ENCODE assay signal across 27 mouse cellular contexts in genomic region chr19:48049361-48049760, GRCm38 (mm10).
DNase-seq lines count a peak whose midpoint lies in the region; ATAC-seq and TF ChIP-seq lines count a peak whose summit lies in the region.
"Had no signal": no experiment of that assay in that cellular context is flagged by ENCODE, and none has a peak within 500 bp of the region (broad histone marks: within the 10 kb centered on the region; RNA-seq: fewer than 3 reads in every experiment).

No protein-coding gene starts in this region.

- H3K4me1 ChIP-seq in stomach, postnatal 0 days (replicated peaks; ENCODE audit: control insufficient read depth, insufficient read depth) = no peaks in the 10 kb centered on the region
- H3K4me1 ChIP-seq: heart, embryonic 13.5 days; intestine, embryonic 15.5 days; kidney, embryonic 15.5 days had no signal

- H3K9me3 ChIP-seq in stomach, postnatal 0 days (ENCODE audit: control insufficient read depth, low read length) = no peaks in the 10 kb centered on the region
- H3K9me3 ChIP-seq: embryonic facial prominence, embryonic 12.5 days; heart, embryonic 13.5 days; intestine, embryonic 15.5 days; kidney, embryonic 15.5 days; limb, embryonic 15.5 days; midbrain, embryonic 13.5 days; neural tube, embryonic 13.5 days had no signal

- no peak for TF ChIP-seq EP300 in stomach, postnatal 0 days (optimal IDR thresholded peaks at IDR 0.05)

- H3K9ac ChIP-seq in stomach, postnatal 0 days (ENCODE audit: low read length) = no peak overlapping the region
- H3K9ac ChIP-seq: embryonic facial prominence, embryonic 12.5 days; heart, embryonic 13.5 days; intestine, embryonic 15.5 days; kidney, embryonic 15.5 days; limb, embryonic 15.5 days; liver, embryonic 14.5 days; midbrain, embryonic 13.5 days; neural tube, embryonic 13.5 days had no signal

- no peak overlapping the region for H3K27ac ChIP-seq in stomach, postnatal 0 days (replicated peaks)
- H3K27ac ChIP-seq: embryonic facial prominence, embryonic 12.5 days; gastrocnemius, adult 2 months; heart, embryonic 13.5 days; intestine, embryonic 15.5 days; layer of hippocampus, adult 2 months; limb, embryonic 15.5 days; liver, embryonic 14.5 days; midbrain, embryonic 13.5 days; neural tube, embryonic 13.5 days had no signal

- ATAC-seq in stomach, postnatal 0 days (ENCODE audit: low FRiP score, low TSS enrichment) = no peak
- ATAC-seq: forebrain, embryonic 14.5 days; hindbrain, embryonic 16.5 days; intestine, embryonic 15.5 days; midbrain, embryonic 13.5 days had no signal

- 72% methylated on average over 3 of the region's 3 CpGs for WGBS in stomach, postnatal 0 days

- no peak for TF ChIP-seq CTCF in stomach, postnatal 0 days (IDR thresholded peaks at IDR 0.05; ENCODE audit: low read depth)

- no peak overlapping the region for H3K4me3 ChIP-seq in stomach, postnatal 0 days (ENCODE audit: low read depth, low read length)
- H3K4me3 ChIP-seq: embryonic facial prominence, embryonic 12.5 days; gastrocnemius, adult 2 months; heart, embryonic 13.5 days; intestine, embryonic 15.5 days; kidney, embryonic 15.5 days; layer of hippocampus, adult 2 months; limb, embryonic 15.5 days; midbrain, embryonic 13.5 days; neural tube, embryonic 13.5 days had no signal

- no peaks in the 10 kb centered on the region for H3K27me3 ChIP-seq in stomach, postnatal 0 days (ENCODE audit: control insufficient read depth, insufficient read depth, low read length)
- H3K27me3 ChIP-seq: embryonic facial prominence, embryonic 12.5 days; heart, embryonic 13.5 days; intestine, embryonic 15.5 days; kidney, embryonic 15.5 days; limb, embryonic 15.5 days; midbrain, embryonic 13.5 days; neural tube, embryonic 13.5 days had no signal

- no peaks in the 10 kb centered on the region for H3K36me3 ChIP-seq in stomach, postnatal 0 days (ENCODE audit: control insufficient read depth, insufficient read depth, low read length)
- H3K36me3 ChIP-seq: embryonic facial prominence, embryonic 12.5 days; heart, embryonic 13.5 days; intestine, embryonic 15.5 days; kidney, embryonic 15.5 days; limb, embryonic 15.5 days; midbrain, embryonic 13.5 days; neural tube, embryonic 13.5 days had no signal

- DNase-seq in heart, adult 9 months (ENCODE audit: low spot score in 2 of 2) = peak; percentile 8 to 15
- DNase-seq in heart, postnatal 4 days = no peak
- DNase-seq in kidney, postnatal 4 days = peak; percentile 31 to 52
- DNase-seq in kidney, postnatal 36 days = no peak
- DNase-seq in lung, postnatal 36 days = peak; percentile 16
- no peak for DNase-seq in lung, postnatal 14 days
- DNase-seq in stomach, postnatal 0 days (ENCODE audit: low spot score) = no peak
- DNase-seq: adrenal gland, postnatal 25 days; B cell, adult 2 months; cerebellum, adult 11-12 months; cerebellum, adult 9-11 months; embryo, embryonic 11 days; gastrocnemius, adult 2 months; heart, postnatal 14 days; right cerebral cortex, postnatal 4 days; thymus, postnatal 4 days had no signal

- no peak overlapping the region for H3K4me2 ChIP-seq in stomach, postnatal 0 days (replicated peaks; ENCODE audit: low read depth)
- H3K4me2 ChIP-seq: embryonic facial prominence, embryonic 12.5 days; heart, embryonic 13.5 days; intestine, embryonic 15.5 days; kidney, embryonic 15.5 days; limb, embryonic 15.5 days; midbrain, embryonic 13.5 days; neural tube, embryonic 13.5 days had no signal

Comparison
In these comparisons a context has a peak if more than half of its experiments do, and no peak if none do; other contexts are left out.
1. DNase-seq: peak in heart, adult 9 months (2 of 2), kidney, postnatal 4 days (2 of 2) and lung, postnatal 36 days (single experiment); none in heart, postnatal 4 days (single experiment), kidney, postnatal 36 days (0 of 2), lung, postnatal 14 days (single experiment) and stomach, postnatal 0 days (single experiment).